Mouse (Mus musculus) liver, postnatal 0 days (tissue): ENCODE measurements at regions not wholly inside any gene's neighbourhood (a gene's known extent, or its start where the extent isn't known, plus 50 kb on each side); places are given as distances from the start of the nearest gene placed in this dataset.

Experiments
- ATAC-seq: fragments of 200-750 bp; cut with Nextera tagmentation; 2 replicates; pipeline ENCODE4 v1.8.0; 2017; ENCODE audit warnings: mild to moderate bottlenecking, moderate library complexity
- DNase-seq: peaks from one replicate; pipeline ENCODE4 v3.0.0-alpha.2; 2016
- H3K27ac ChIP-seq: fragments of 300-500 bp; sonication (generic); 2 replicates; pipeline ENCODE4 v1.5.1; 2014; ENCODE audit warnings: antibody characterized with exemption, moderate library complexity, mild to moderate bottlenecking, low read depth
- H3K27me3 ChIP-seq: fragments of 300-500 bp; sonication (generic); 2 replicates; pipeline ENCODE4 v1.6.1; 2014; ENCODE audit warnings: low read length, control low read depth, mixed read lengths; ENCODE audit not compliant: insufficient read depth
- H3K36me3 ChIP-seq: fragments of 300-500 bp; sonication (generic); replicated peaks from 2 replicates; pipeline ENCODE4 v1.6.1; 2014; ENCODE audit warnings: mild to moderate bottlenecking, control low read depth, low read length, moderate library complexity, mixed read lengths; ENCODE audit not compliant: insufficient read depth
- H3K4me1 ChIP-seq: fragments of 300-500 bp; sonication (generic); 2 replicates; pipeline ENCODE4 v1.6.1; 2014; ENCODE audit warnings: antibody characterized with exemption, mild to moderate bottlenecking, control low read depth; ENCODE audit not compliant: insufficient read depth
- H3K4me2 ChIP-seq: fragments of 300-500 bp; sonication (generic); 2 replicates; pipeline ENCODE4 v1.6.1; 2014; ENCODE audit warnings: low read depth, mild to moderate bottlenecking, low read length, moderate library complexity, mixed read lengths
- H3K4me3 ChIP-seq: fragments of 300-500 bp; sonication (generic); 2 replicates; pipeline ENCODE4 v1.5.1; 2014; ENCODE audit warnings: low read depth, low read length
- H3K9ac ChIP-seq: fragments of 300-500 bp; sonication (generic); replicated peaks from 2 replicates; pipeline ENCODE4 v1.6.1; 2014; ENCODE audit warnings: mild to moderate bottlenecking, moderate library complexity
- H3K9me3 ChIP-seq: fragments of 300-500 bp; sonication (generic); 2 replicates; pipeline ENCODE4 v1.6.1; 2016; ENCODE audit warnings: mild to moderate bottlenecking, control low read depth, low read length, mixed read lengths
- CTCF ChIP-seq: sonication (generic); IDR thresholded peaks from 2 replicates; pipeline ENCODE4 v1.5.1; 2016; ENCODE audit warnings: antibody characterized with exemption, low read depth
- EP300 ChIP-seq: IDR thresholded peaks from 2 replicates; pipeline ENCODE4 v1.6.1; 2016; ENCODE audit warnings: antibody characterized with exemption, low read depth, mild to moderate bottlenecking
- WGBS: fragments of 180-500 bp; shearing (Covaris S2); extraction: QIAGEN DNeasy Blood & Tissue Kit; methylation state at CpG from one replicate; pipeline ENCODE4 v1.1.7; 2014; ENCODE audit not compliant: insufficient replicate concordance; 5-methylcytosine and 5-hydroxymethylcytosine counted together

GRCm38 (mm10) chr3:41426946-41427345, 128.6 kb upstream of the Jade1 start:
- Histone ChIP-seq H3K9me3 (no peaks in the 10 kb centered on the region), H3K4me3 (no peak overlapping the region), H3K27me3 (no peaks in the 10 kb centered on the region), H3K4me1 (no peaks in the 10 kb centered on the region), H3K9ac (no peak overlapping the region), H3K36me3 (no peaks in the 10 kb centered on the region), H3K27ac (no peak overlapping the region), H3K4me2 (no peak overlapping the region)
- no peak for TF ChIP-seq EP300
- no peak for TF ChIP-seq CTCF
- ATAC-seq (no peak), DNase-seq (no peak)
- WGBS: 78% methylated on average over 3 of the region's 3 CpGs

GRCm38 (mm10) chr3:41425863-41426262, 129.7 kb upstream of the Jade1 start:
- DNase-seq (no peak), ATAC-seq (no peak)
- H3K9me3 ChIP-seq: no peaks in the 10 kb centered on the region
- no peaks in the 10 kb centered on the region for H3K4me1 ChIP-seq
- no peak overlapping the region for H3K27ac ChIP-seq
- H3K4me3 ChIP-seq: no peak overlapping the region
- H3K36me3 ChIP-seq: no peaks in the 10 kb centered on the region
- no peak overlapping the region for H3K9ac ChIP-seq
- no peak overlapping the region for H3K4me2 ChIP-seq
- no peaks in the 10 kb centered on the region for H3K27me3 ChIP-seq
- TF ChIP-seq EP300 (no peak), CTCF (no peak)
- WGBS: 79% methylated on average over 8 of the region's 8 CpGs

GRCm38 (mm10) chr3:41424142-41424939, 131.2 kb upstream of the Jade1 start:
- ATAC-seq: no peak
- 18% methylated on average over 10 of the region's 10 CpGs for WGBS
- DNase-seq: no peak
- Histone ChIP-seq H3K36me3 (no peaks in the 10 kb centered on the region), H3K27me3 (no peaks in the 10 kb centered on the region), H3K9ac (no peak overlapping the region), H3K4me1 (no peaks in the 10 kb centered on the region), H3K9me3 (no peaks in the 10 kb centered on the region), H3K4me2 (no peak overlapping the region), H3K4me3 (no peak overlapping the region), H3K27ac (no peak overlapping the region)
- TF ChIP-seq CTCF (no peak), EP300 (no peak)

GRCm38 (mm10) chr3:41423630-41424029, 131.9 kb upstream of the Jade1 start:
- ATAC-seq (no peak), DNase-seq (no peak)
- no peaks in the 10 kb centered on the region for H3K27me3 ChIP-seq
- 58% methylated on average over 5 of the region's 5 CpGs for WGBS
- H3K9me3 ChIP-seq: no peaks in the 10 kb centered on the region
- H3K27ac ChIP-seq: no peak overlapping the region
- H3K36me3 ChIP-seq: no peaks in the 10 kb centered on the region
- TF ChIP-seq EP300: no peak
- TF ChIP-seq CTCF: no peak
- no peak overlapping the region for H3K4me2 ChIP-seq
- no peak overlapping the region for H3K4me3 ChIP-seq
- no peak overlapping the region for H3K9ac ChIP-seq
- H3K4me1 ChIP-seq: no peaks in the 10 kb centered on the region

GRCm38 (mm10) chr3:41422615-41423579, 132.6 kb upstream of the Jade1 start:
- H3K9ac ChIP-seq: no peak overlapping the region
- DNase-seq (no peak), ATAC-seq (no peak)
- no peak overlapping the region for H3K4me3 ChIP-seq
- H3K9me3 ChIP-seq: no peaks in the 10 kb centered on the region
- H3K4me1 ChIP-seq: no peaks in the 10 kb centered on the region
- no peaks in the 10 kb centered on the region for H3K27me3 ChIP-seq
- no peak overlapping the region for H3K4me2 ChIP-seq
- WGBS: 40% methylated on average over 14 of the region's 14 CpGs
- no peak overlapping the region for H3K27ac ChIP-seq
- no peak for TF ChIP-seq CTCF
- no peak for TF ChIP-seq EP300
- H3K36me3 ChIP-seq: no peaks in the 10 kb centered on the region

- peaks cover 7% of the 10 kb centered on the region for H3K4me1 ChIP-seq
- ATAC-seq (no peak), DNase-seq (no peak)
- H3K27ac ChIP-seq: no peak overlapping the region
- H3K9me3 ChIP-seq: no peaks in the 10 kb centered on the region
- TF ChIP-seq CTCF: no peak
- H3K27me3 ChIP-seq: no peaks in the 10 kb centered on the region
- no peaks in the 10 kb centered on the region for H3K36me3 ChIP-seq
- no peak overlapping the region for H3K9ac ChIP-seq
- WGBS: 84% methylated on average over 1 of the region's 1 CpGs
- no peak overlapping the region for H3K4me3 ChIP-seq
- H3K4me2 ChIP-seq: no peak overlapping the region
Measured at GRCm38 (mm10) chr3:41413771-41414170, 141.8 kb upstream of the Jade1 start.
